Mouse (Mus musculus) hindbrain, postnatal 0 days (tissue): ENCODE results near the gene Capn8. TPM values are rescaled to one million over a fixed set of nuclear protein-coding genes. Genes with fewer than 3 reads are reported as not detected.

Experiments used
- ATAC-seq: fragments of 200-750 bp; cut with Nextera tagmentation; 2 replicates; pipeline ENCODE4 v1.8.0; 2017; ENCODE audit warnings: mild to moderate bottlenecking, moderate TSS enrichment, moderate library complexity
- DNase-seq: peaks from one replicate; pipeline ENCODE4 v3.0.0-alpha.2; 2015; ENCODE audit warnings: low spot score
- H3K27ac ChIP-seq: fragments of 300-500 bp; sonication (generic); 2 replicates; pipeline ENCODE4 v1.5.1; 2014; ENCODE audit warnings: mild to moderate bottlenecking
- H3K27me3 ChIP-seq: fragments of 300-500 bp; sonication (generic); 2 replicates; pipeline ENCODE4 v1.6.1; 2014; ENCODE audit warnings: low read length, mixed read lengths; ENCODE audit not compliant: insufficient read depth
- H3K36me3 ChIP-seq: fragments of 300-500 bp; sonication (generic); 2 replicates; pipeline ENCODE4 v1.6.1; 2014; ENCODE audit warnings: low read length, mixed read lengths; ENCODE audit not compliant: insufficient read depth
- H3K4me1 ChIP-seq: fragments of 300-500 bp; sonication (generic); 2 replicates; pipeline ENCODE4 v1.6.1; 2014; ENCODE audit warnings: antibody characterized with exemption, low read length, mixed read lengths; ENCODE audit not compliant: insufficient read depth
- H3K4me2 ChIP-seq: fragments of 300-500 bp; sonication (generic); 2 replicates; pipeline ENCODE4 v1.6.1; 2014; ENCODE audit warnings: low read depth, mild to moderate bottlenecking, low read length, moderate library complexity, mixed read lengths
- H3K4me3 ChIP-seq: fragments of 300-500 bp; sonication (generic); 2 replicates; pipeline ENCODE4 v1.5.1; 2014; ENCODE audit warnings: low read length
- H3K9ac ChIP-seq: fragments of 300-500 bp; sonication (generic); replicated peaks from 2 replicates; pipeline ENCODE4 v1.6.1; 2014; ENCODE audit warnings: mild to moderate bottlenecking, low read length, moderate library complexity, mixed read lengths
- H3K9me3 ChIP-seq: fragments of 300-500 bp; sonication (generic); 2 replicates; pipeline ENCODE4 v1.6.1; 2016; ENCODE audit warnings: low read length, mixed read lengths
- CTCF ChIP-seq: IDR thresholded peaks from 2 replicates; pipeline ENCODE4 v1.5.1; 2016; ENCODE audit warnings: antibody characterized with exemption, control low read depth, low read depth
- WGBS: fragments of 180-500 bp; shearing (Covaris S2); extraction: QIAGEN DNeasy Blood & Tissue Kit; methylation state at CpG from one replicate; pipeline ENCODE4 v1.1.7; 2014; 5-methylcytosine and 5-hydroxymethylcytosine counted together
- polyA plus RNA-seq: library from polyadenylated mRNA; unstranded; fragments of >200 nt; fragmentation: Nextera tagmentation; extraction: Ambion mirVana; gene quantifications from 2 replicates; pipeline ENCODE4 v1.2.1, GENCODE M21; 2015
- total RNA-seq: library from RNA; depleted of rRNA; stranded (reverse); fragments of >200 nt; gene quantifications from 2 replicates; pipeline ENCODE4 v1.2.3, GENCODE M21; 2014

The Capn8 gene
- total and polyA plus RNA-seq, 2 experiments from 2014 or later, result not detected

- H3K27me3 ChIP-seq, result no peaks in the 10 kb centered on the region
- no peak overlapping the region for H3K4me3 ChIP-seq
- no peaks in the 10 kb centered on the region for H3K4me1 ChIP-seq
- 67% methylated on average over 11 of the region's 11 CpGs for WGBS
- H3K4me2 ChIP-seq, result no peak overlapping the region
- H3K27ac ChIP-seq, result no peak overlapping the region
- DNase-seq (no peak), ATAC-seq (no peak)
- no peak overlapping the region for H3K9ac ChIP-seq
- no peaks in the 10 kb centered on the region for H3K9me3 ChIP-seq
- no peak for TF ChIP-seq CTCF
- H3K36me3 ChIP-seq, result no peaks in the 10 kb centered on the region
These were observed 2.8 kb upstream of the Capn8 start for GRCm38 (mm10) chr1:182561945-182562514.

DNA sequence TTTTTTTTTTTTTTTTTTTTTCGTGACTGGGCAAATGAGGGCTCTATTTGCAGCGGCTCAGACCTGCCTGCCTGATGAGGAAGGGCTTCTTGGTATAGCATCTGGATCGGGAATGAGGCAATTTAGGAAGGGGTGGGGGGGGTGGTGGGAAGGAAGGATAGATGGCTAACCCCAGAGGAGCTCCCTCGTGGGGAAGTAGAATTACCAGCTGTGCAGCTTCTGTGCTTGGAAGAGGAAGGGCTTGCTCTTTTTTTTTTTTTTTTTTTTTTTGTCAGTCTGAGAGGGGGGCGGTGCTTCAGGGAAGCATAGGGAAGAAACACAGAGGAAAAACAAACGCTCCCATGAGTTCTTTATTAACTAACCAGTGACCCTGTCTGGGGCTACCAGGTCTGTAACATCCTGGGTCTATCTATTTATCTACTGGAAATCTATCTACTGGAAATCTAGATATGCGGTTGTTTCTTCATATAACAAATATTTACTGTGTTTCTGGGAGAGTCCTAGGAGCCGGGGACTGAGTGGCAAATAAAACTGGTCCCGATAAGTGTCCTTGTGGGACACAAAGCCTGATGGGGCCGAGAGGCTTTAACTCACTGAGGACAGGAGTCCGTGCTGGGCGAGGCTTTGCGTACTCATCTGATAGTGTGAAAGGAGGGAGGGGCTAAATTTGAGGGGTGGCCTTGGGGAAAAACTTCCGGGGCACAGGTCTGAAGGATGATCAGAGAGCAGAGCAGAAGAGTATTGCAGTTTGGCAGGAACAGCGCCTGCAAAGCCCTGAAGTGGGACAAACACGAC, 2.0 kb upstream of the Capn8 start:
- ATAC-seq (no peak), DNase-seq (no peak)
- H3K4me2 ChIP-seq, result no peak overlapping the region
- H3K4me1 ChIP-seq, result no peaks in the 10 kb centered on the region
- no peak overlapping the region for H3K9ac ChIP-seq
- H3K4me3 ChIP-seq, result no peak overlapping the region
- H3K36me3 ChIP-seq, result no peaks in the 10 kb centered on the region
- H3K27me3 ChIP-seq, result no peaks in the 10 kb centered on the region
- WGBS, result 41% methylated on average over 16 of the region's 16 CpGs
- no peaks in the 10 kb centered on the region for H3K9me3 ChIP-seq
- H3K27ac ChIP-seq, result no peak overlapping the region
- no peak for TF ChIP-seq CTCF

GRCm38 (mm10) chr1:182565351-182565835, 586 bp downstream of the Capn8 start:
- TF ChIP-seq CTCF, result no peak

DNA sequence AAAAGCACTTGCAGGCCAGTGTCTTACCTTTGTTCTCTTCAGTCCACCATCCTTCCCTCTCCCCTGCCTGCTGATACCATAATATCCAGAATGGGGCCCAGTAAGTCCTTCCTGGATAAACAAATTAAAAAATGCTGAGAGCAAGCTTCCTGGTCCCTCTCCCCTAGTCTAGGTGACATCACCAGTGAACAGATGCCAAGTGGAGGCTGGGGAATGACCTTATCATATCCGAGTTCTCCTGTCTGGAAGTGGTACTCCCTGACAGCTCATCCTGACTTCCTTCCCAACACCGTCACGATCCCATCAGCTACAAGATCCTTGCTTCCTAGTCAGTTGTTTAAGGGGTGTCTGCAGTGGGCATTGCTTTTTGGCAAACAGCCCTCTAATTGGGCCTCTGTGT, 6.3 kb downstream of the Capn8 start:
- 0 out of 2 replicates have a peak, but pooled peaks cover 4% of the 10 kb centered on the region for H3K4me1 ChIP-seq
- ATAC-seq, result no peak
- no peaks in the 10 kb centered on the region for H3K36me3 ChIP-seq
- H3K9me3 ChIP-seq, result no peaks in the 10 kb centered on the region
- no peak overlapping the region for H3K4me3 ChIP-seq
- H3K9ac ChIP-seq, result no peak overlapping the region
- no peak overlapping the region for H3K4me2 ChIP-seq
- H3K27ac ChIP-seq, result no peak overlapping the region
- WGBS, result 65% methylated on average over 3 of the region's 3 CpGs
- no peak for DNase-seq
- no peak for TF ChIP-seq CTCF
- no peaks in the 10 kb centered on the region for H3K27me3 ChIP-seq

More at GRCm38 (mm10) chr1:182565351-182565835, 586 bp downstream of the Capn8 start:
- Histone ChIP-seq H3K4me3 (no peak overlapping the region), H3K4me2 (no peak overlapping the region), H3K27ac (no peak overlapping the region), H3K27me3 (no peaks in the 10 kb centered on the region), H3K36me3 (no peaks in the 10 kb centered on the region), H3K4me1 (no peaks in the 10 kb centered on the region), H3K9me3 (no peaks in the 10 kb centered on the region), H3K9ac (no peak overlapping the region)
- 94% methylated on average over 6 of the region's 6 CpGs for WGBS
- ATAC-seq (no peak), DNase-seq (no peak)

- Histone ChIP-seq H3K27ac (no peak overlapping the region), H3K4me3 (no peak overlapping the region), H3K36me3 (no peaks in the 10 kb centered on the region), H3K4me1 (0 out of 2 replicates have a peak, but pooled peaks cover 4% of the 10 kb centered on the region), H3K4me2 (no peak overlapping the region), H3K9ac (no peak overlapping the region), H3K9me3 (no peaks in the 10 kb centered on the region), H3K27me3 (no peaks in the 10 kb centered on the region)
- 69% methylated on average over 11 of the region's 11 CpGs for WGBS
- DNase-seq (peak; percentile 59), ATAC-seq (no peak)
- TF ChIP-seq CTCF, result no peak
These were observed 7.2 kb downstream of the Capn8 start for GRCm38 (mm10) chr1:182571973-182572372.

DNA sequence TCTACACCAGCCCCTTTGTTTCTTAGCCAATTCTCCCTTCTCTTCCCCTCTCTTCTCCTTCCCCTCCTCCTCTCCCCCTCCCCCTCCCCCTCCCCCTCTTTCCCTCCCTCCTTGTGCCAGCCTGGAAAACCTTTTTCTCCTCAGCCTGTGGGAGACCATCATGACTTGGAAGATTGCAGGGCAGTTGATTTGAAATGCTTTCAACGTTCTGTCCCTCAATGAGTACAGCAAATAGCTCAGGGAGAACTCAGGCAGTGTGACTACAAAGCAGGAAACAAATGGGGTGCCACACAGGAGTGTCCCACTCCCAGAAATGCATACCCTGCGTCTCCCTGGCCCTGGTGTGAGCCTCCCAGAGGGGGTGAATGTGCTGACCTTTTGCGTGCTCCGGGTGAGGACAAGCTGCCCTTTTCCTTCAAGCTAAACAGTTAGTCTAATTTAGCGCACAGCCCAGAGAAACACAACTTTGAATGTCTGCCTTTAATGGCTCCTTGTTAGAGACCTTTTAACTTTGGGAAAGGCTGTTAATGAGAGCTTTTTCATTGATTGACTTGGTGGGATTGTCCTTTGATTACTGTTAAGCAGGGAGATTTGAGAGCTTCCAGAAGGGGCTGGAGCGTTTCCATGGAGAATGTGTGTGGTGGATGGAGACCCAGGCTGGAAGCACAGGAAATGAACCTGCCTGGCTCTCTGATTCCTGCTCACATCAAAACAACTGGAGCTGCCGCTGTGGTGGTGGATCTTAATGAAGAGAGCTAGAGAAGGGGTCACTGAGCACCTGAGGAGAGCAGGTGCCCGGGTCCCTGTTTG, 9.3 kb downstream of the Capn8 start:
- Histone ChIP-seq H3K27me3 (no peaks in the 10 kb centered on the region), H3K4me1 (0 out of 2 replicates have a peak, but pooled peaks cover 4% of the 10 kb centered on the region), H3K27ac (peak overlapping the region; percentile 48; the same call in 1 of the 2 replicates), H3K9me3 (no peaks in the 10 kb centered on the region), H3K4me2 (no peak overlapping the region), H3K36me3 (no peaks in the 10 kb centered on the region), H3K4me3 (no peak overlapping the region), H3K9ac (no peak overlapping the region)
- peak; percentile 77 for ATAC-seq
- peak; percentile 50 for DNase-seq
- TF ChIP-seq CTCF, result no peak
- WGBS, result 16% methylated on average over 8 of the region's 8 CpGs
